Mouse (Mus musculus): ENCODE measurements around the gene Palm2. TPM values are rescaled to one million over a fixed set of nuclear protein-coding genes. Genes with fewer than 3 reads are reported as not detected.

The Palm2 gene
- total RNA-seq, 1 experiment: 1.8 TPM

GRCm38 (mm10) chr4:57451896-57452295, 17.8 kb downstream of the Palm2 start:
- TF ChIP-seq MAFK (IDR thresholded peaks at IDR 0.05; ENCODE audit: insufficient read depth, low read depth, low read length) (no peak), CHD2 (IDR thresholded peaks at IDR 0.05; ENCODE audit: low read depth, low read length) (no peak), ZC3H11A (IDR thresholded peaks at IDR 0.05; ENCODE audit: borderline replicate concordance, low read depth, low read length) (no peak), ZNF384 (IDR thresholded peaks at IDR 0.05; ENCODE audit: low read depth, low read length) (no peak), HCFC1 (IDR thresholded peaks at IDR 0.05; ENCODE audit: borderline replicate concordance, insufficient read depth, low read length) (no peak)
- no peak overlapping the region for H3K9ac ChIP-seq (ENCODE audit: insufficient read depth, low read depth, low read length, poor library complexity, severe bottlenecking)
- no peaks in the 10 kb centered on the region for H3K36me3 ChIP-seq (ENCODE audit: control insufficient read depth, insufficient read depth, low read length, poor library complexity, severe bottlenecking)
- in situ Hi-C loops (cut with MboI; ENCODE audit: low sequenced_read_pairs in 2 of 2, unreplicated experiment in 2 of 2): no loop called here
- H3K4me1 ChIP-seq (ENCODE audit: control insufficient read depth in 2 of 2, insufficient read depth in 2 of 2, low read length in 2 of 2, poor library complexity in 1 of 2): no peaks in the 10 kb centered on the region
- DNase-seq (ENCODE audit: low read depth, low spot score): peak; percentile 47
- H3K9me3 ChIP-seq (ENCODE audit: control insufficient read depth, insufficient read depth, low read depth, low read length): no peaks in the 10 kb centered on the region
- H3K27ac ChIP-seq (ENCODE audit: insufficient read depth, low read depth, low read length, poor library complexity, severe bottlenecking): no peak overlapping the region
- no peak overlapping the region for H3K4me3 ChIP-seq (ENCODE audit: insufficient read depth in 1 of 2, low read depth in 1 of 2, low read length in 2 of 2, poor library complexity in 1 of 2, severe bottlenecking in 1 of 2)

DNA sequence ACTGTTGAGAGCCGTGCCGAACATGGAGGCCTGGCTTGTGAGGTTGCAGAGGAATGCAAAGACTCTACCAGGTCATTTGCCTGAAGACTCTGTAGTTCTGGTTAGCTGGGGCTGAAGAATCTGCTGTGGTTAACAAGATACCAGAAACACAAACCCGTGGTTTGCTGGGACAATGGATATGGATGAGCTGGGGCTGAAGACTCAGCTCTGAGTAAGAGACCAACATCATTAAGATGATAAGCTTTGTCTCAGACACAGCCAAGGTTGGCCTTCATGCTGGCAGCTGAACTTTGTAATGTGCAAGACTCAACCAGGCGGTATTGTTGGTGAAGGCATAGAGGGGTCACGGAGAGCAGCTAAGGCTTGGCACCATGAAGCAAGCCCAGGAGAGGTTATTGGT, 18.6 kb downstream of the Palm2 start:
- DNase-seq (ENCODE audit: low read depth, low spot score): no peak
- H3K9ac ChIP-seq (ENCODE audit: insufficient read depth, low read depth, low read length, poor library complexity, severe bottlenecking): no peak overlapping the region
- H3K9me3 ChIP-seq (ENCODE audit: control insufficient read depth, insufficient read depth, low read depth, low read length): no peaks in the 10 kb centered on the region
- no peak overlapping the region for H3K27ac ChIP-seq (ENCODE audit: insufficient read depth, low read depth, low read length, poor library complexity, severe bottlenecking)
- no peak for TF ChIP-seq CHD2 (IDR thresholded peaks at IDR 0.05; ENCODE audit: low read depth, low read length)
- TF ChIP-seq MAFK (IDR thresholded peaks at IDR 0.05; ENCODE audit: insufficient read depth, low read depth, low read length): no peak
- TF ChIP-seq ZNF384 (IDR thresholded peaks at IDR 0.05; ENCODE audit: low read depth, low read length): no peak
- no peak for TF ChIP-seq ZC3H11A (IDR thresholded peaks at IDR 0.05; ENCODE audit: borderline replicate concordance, low read depth, low read length)
- no peak for TF ChIP-seq HCFC1 (IDR thresholded peaks at IDR 0.05; ENCODE audit: borderline replicate concordance, insufficient read depth, low read length)
- in situ Hi-C loops (cut with MboI; ENCODE audit: low sequenced_read_pairs in 2 of 2, unreplicated experiment in 2 of 2): no loop called here
- H3K36me3 ChIP-seq (ENCODE audit: control insufficient read depth, insufficient read depth, low read length, poor library complexity, severe bottlenecking): no peaks in the 10 kb centered on the region
- H3K4me3 ChIP-seq (ENCODE audit: insufficient read depth in 1 of 2, low read depth in 1 of 2, low read length in 2 of 2, poor library complexity in 1 of 2, severe bottlenecking in 1 of 2): no peak overlapping the region
- H3K4me1 ChIP-seq (ENCODE audit: control insufficient read depth in 2 of 2, insufficient read depth in 2 of 2, low read length in 2 of 2, poor library complexity in 1 of 2): no peaks in the 10 kb centered on the region

DNA sequence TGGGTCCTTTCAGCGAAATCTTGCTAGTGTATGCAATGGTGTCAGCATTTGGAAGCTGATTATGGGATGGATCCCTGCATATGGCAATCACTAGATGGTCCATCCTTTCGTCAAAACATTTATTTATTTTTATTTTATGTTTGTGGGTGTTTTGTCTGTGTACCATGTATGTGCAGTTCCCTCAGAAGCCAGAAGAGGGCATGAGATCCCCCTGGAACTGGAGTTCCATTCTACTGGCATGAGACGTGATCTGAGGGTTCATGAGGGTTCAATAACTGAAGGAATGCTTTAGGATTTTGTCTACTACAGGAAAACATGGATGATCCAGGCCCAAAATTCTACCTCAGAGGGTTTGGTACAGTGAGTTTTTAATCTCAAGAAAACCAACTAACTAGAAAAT, 28.3 kb downstream of the Palm2 start:
- Histone ChIP-seq H3K4me1 (ENCODE audit: control insufficient read depth in 2 of 2, insufficient read depth in 2 of 2, low read length in 2 of 2, poor library complexity in 1 of 2) (no peaks in the 10 kb centered on the region), H3K9ac (ENCODE audit: insufficient read depth, low read depth, low read length, poor library complexity, severe bottlenecking) (no peak overlapping the region), H3K9me3 (ENCODE audit: control insufficient read depth, insufficient read depth, low read depth, low read length) (no peaks in the 10 kb centered on the region), H3K27ac (ENCODE audit: insufficient read depth, low read depth, low read length, poor library complexity, severe bottlenecking) (no peak overlapping the region), H3K4me3 (ENCODE audit: insufficient read depth in 1 of 2, low read depth in 1 of 2, low read length in 2 of 2, poor library complexity in 1 of 2, severe bottlenecking in 1 of 2) (no peak overlapping the region), H3K36me3 (ENCODE audit: control insufficient read depth, insufficient read depth, low read length, poor library complexity, severe bottlenecking) (no peaks in the 10 kb centered on the region)
- TF ChIP-seq HCFC1 (IDR thresholded peaks at IDR 0.05; ENCODE audit: borderline replicate concordance, insufficient read depth, low read length) (no peak), ZC3H11A (IDR thresholded peaks at IDR 0.05; ENCODE audit: borderline replicate concordance, low read depth, low read length) (peak; percentile 57; the same call in 1 of the 2 replicates), MAFK (IDR thresholded peaks at IDR 0.05; ENCODE audit: insufficient read depth, low read depth, low read length) (no peak), CHD2 (IDR thresholded peaks at IDR 0.05; ENCODE audit: low read depth, low read length) (no peak), ZNF384 (IDR thresholded peaks at IDR 0.05; ENCODE audit: low read depth, low read length) (no peak)
- in situ Hi-C loops (cut with MboI; ENCODE audit: low sequenced_read_pairs in 2 of 2, unreplicated experiment in 2 of 2): no loop called here
- DNase-seq (ENCODE audit: low read depth, low spot score): peak; percentile 35

DNA sequence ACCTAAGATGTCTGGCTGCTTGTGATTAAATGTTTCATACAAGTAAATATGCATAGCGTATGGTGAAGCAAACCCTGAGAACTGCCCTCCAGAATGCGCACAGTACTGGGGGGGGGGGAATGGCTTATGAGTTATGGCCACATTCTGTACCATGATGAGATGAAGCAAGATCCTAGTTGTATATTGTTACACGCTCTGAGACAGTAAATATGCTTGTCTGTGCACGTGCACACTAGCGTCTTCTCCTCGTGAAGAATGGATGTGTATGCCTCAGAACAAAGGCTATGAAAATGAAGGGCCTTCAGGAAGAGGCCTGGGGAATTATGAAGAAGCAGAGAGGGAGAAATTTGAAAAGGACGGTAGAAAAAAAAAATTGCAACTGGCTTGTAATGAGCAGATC, 48.4 kb downstream of the Palm2 start:
- DNase-seq (ENCODE audit: low read depth, low spot score): no peak
- in situ Hi-C loops (cut with MboI; ENCODE audit: low sequenced_read_pairs in 2 of 2, unreplicated experiment in 2 of 2): no loop called here
- Histone ChIP-seq H3K27ac (ENCODE audit: insufficient read depth, low read depth, low read length, poor library complexity, severe bottlenecking) (no peak overlapping the region), H3K36me3 (ENCODE audit: control insufficient read depth, insufficient read depth, low read length, poor library complexity, severe bottlenecking) (no peaks in the 10 kb centered on the region), H3K9me3 (ENCODE audit: control insufficient read depth, insufficient read depth, low read depth, low read length) (no peaks in the 10 kb centered on the region), H3K4me1 (ENCODE audit: control insufficient read depth in 2 of 2, insufficient read depth in 2 of 2, low read length in 2 of 2, poor library complexity in 1 of 2) (no peaks in the 10 kb centered on the region), H3K4me3 (ENCODE audit: insufficient read depth in 1 of 2, low read depth in 1 of 2, low read length in 2 of 2, poor library complexity in 1 of 2, severe bottlenecking in 1 of 2) (no peak overlapping the region), H3K9ac (ENCODE audit: insufficient read depth, low read depth, low read length, poor library complexity, severe bottlenecking) (no peak overlapping the region)
- TF ChIP-seq ZC3H11A (IDR thresholded peaks at IDR 0.05; ENCODE audit: borderline replicate concordance, low read depth, low read length): no peak

- in situ Hi-C loops (cut with MboI; ENCODE audit: low sequenced_read_pairs in 2 of 2, unreplicated experiment in 2 of 2): no loop called here
- H3K9me3 ChIP-seq (ENCODE audit: control insufficient read depth, insufficient read depth, low read depth, low read length): no peaks in the 10 kb centered on the region
- no peaks in the 10 kb centered on the region; a peak in 1 of 4 replicates for H3K4me1 ChIP-seq (ENCODE audit: control insufficient read depth in 2 of 2, insufficient read depth in 2 of 2, low read length in 2 of 2, poor library complexity in 1 of 2)
- TF ChIP-seq ZC3H11A (IDR thresholded peaks at IDR 0.05; ENCODE audit: borderline replicate concordance, low read depth, low read length): no peak
- TF ChIP-seq CHD2 (IDR thresholded peaks at IDR 0.05; ENCODE audit: low read depth, low read length): no peak
- TF ChIP-seq MAFK (IDR thresholded peaks at IDR 0.05; ENCODE audit: insufficient read depth, low read depth, low read length): no peak
- TF ChIP-seq ZNF384 (IDR thresholded peaks at IDR 0.05; ENCODE audit: low read depth, low read length): no peak
- no peak for TF ChIP-seq HCFC1 (IDR thresholded peaks at IDR 0.05; ENCODE audit: borderline replicate concordance, insufficient read depth, low read length)
- no peak overlapping the region for H3K27ac ChIP-seq (ENCODE audit: insufficient read depth, low read depth, low read length, poor library complexity, severe bottlenecking)
- H3K4me3 ChIP-seq (ENCODE audit: insufficient read depth in 1 of 2, low read depth in 1 of 2, low read length in 2 of 2, poor library complexity in 1 of 2, severe bottlenecking in 1 of 2): no peak overlapping the region
- H3K9ac ChIP-seq (ENCODE audit: insufficient read depth, low read depth, low read length, poor library complexity, severe bottlenecking): no peak overlapping the region
- DNase-seq (ENCODE audit: low read depth, low spot score): no peak
- H3K36me3 ChIP-seq (ENCODE audit: control insufficient read depth, insufficient read depth, low read length, poor library complexity, severe bottlenecking): no peaks in the 10 kb centered on the region
Measured at GRCm38 (mm10) chr4:57486392-57486791, 52.3 kb downstream of the Palm2 start.
